Mouse (Mus musculus): ENCODE data around the gene Ypel1.
A peak's percentile ranks its signal among the peaks of the same experiment; 100 is the strongest.

Gene Ypel1

DNA sequence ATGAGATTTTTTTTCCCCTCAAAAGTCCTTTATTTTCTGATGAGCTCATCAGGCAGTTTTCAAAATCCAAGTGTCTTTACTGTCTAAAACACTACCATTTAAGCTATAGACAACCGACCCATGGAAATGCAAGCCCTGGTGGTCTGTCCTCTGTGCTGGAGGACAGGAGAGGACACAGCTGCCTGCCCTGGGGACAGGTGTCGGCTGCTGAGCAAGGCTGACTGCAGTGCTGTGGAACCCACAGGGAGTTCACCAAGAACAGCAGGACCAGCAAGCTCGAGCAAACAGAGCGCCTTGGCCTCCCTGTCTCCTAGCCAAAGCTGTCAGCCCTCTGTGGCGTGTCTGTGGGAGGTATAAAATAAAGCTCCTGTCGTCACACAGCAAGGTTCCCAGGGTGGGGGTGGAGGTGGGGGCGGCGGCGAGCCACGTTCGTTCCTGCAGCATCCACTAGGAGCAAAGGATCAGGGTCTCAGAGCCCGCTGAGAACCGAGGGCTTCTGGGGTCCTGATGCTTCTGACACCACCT, 17.2 kb downstream of the Ypel1 start:
- no peak for DNase-seq (ENCODE audit: low spot score)

DNA sequence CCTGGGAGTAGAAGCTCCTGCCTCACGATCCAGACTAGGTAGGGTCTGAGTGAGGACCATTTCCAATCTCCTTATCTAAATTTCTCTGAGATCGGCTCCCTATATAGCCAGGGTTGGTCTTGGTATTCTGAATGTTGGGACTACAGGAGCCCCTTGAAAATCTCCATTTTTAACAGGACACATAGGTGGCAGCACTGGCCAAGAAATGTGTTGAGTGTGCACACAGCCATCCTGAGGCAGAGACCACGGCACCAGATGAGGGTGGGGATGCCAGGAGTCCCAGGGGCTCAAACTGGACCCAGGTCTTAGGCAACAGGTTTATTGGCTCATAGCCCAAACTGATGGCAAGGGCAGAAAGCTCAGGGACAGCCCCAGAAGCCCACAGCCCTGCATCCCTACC, 18.9 kb downstream of the Ypel1 start:
- no peak for DNase-seq (ENCODE audit: low spot score)

DNA sequence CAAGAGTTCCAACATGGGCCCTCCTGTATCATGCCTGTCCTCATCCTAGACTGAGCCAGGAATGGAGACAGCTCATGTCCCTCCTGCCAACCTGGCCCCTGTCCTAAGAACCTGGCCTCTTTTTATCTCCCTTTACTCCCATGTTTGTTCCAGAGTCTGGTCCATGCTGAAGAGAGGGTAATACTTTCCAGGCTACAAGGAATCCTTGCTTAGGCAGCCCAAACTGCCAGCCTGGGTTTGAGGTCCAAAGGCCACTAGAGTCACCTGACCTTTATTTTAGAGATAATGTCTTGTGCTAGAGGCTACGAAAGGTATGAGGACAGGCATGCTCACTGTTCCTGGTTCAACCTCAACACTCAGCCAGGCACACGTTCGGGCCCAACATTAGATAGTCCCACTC, 27.4 kb downstream of the Ypel1 start:
- no peak for DNase-seq (ENCODE audit: low spot score)

DNA sequence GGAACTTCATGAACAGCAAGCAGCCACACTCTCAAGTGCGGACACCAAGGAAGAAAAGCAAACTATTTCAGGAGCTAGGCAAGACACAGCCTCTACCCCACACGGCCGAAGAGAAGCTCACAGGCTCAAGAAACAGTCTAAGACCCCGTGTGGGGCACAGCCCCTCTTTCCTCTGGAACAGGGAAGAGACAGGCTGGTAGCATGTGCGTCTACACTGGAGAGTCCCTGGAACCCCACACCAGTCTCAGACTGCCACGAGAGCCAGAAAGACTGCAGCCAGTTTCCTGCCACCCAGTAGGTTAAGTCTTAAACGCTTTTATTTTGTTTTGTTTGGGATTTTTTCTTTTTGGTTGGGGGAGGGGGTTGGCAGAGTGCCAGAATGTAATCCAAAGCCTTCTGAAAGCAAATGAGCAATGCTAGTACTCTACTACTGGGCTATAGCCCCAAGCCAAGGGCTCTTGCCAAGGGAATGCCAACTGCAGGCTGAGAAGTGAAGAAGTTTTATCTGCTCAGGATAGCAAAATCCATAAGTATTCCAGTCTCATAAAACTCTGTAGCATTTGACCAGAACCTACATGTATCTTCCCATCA, 33.2 kb downstream of the Ypel1 start:
- DNase-seq (ENCODE audit: low spot score): no peak

DNA sequence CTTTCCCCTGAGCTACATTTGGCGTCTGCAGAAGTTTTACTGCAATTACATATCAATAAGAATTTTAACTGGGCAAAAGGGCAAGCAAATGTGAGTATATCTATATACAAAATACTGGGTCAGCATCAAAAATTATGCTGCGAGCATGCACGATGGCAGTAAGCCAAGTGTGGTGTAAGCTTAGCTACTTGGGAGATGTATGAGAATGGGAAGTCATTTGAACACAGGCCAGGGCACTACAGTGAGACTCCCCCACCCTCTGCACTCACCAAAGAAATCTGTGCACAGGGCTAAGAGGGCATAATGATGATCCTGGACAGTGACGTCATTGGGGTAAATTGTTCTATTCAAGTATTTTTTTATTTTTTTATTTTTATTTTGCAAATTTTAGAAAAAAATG, 35.1 kb downstream of the Ypel1 start:
- no peak for DNase-seq (ENCODE audit: low spot score)

DNA sequence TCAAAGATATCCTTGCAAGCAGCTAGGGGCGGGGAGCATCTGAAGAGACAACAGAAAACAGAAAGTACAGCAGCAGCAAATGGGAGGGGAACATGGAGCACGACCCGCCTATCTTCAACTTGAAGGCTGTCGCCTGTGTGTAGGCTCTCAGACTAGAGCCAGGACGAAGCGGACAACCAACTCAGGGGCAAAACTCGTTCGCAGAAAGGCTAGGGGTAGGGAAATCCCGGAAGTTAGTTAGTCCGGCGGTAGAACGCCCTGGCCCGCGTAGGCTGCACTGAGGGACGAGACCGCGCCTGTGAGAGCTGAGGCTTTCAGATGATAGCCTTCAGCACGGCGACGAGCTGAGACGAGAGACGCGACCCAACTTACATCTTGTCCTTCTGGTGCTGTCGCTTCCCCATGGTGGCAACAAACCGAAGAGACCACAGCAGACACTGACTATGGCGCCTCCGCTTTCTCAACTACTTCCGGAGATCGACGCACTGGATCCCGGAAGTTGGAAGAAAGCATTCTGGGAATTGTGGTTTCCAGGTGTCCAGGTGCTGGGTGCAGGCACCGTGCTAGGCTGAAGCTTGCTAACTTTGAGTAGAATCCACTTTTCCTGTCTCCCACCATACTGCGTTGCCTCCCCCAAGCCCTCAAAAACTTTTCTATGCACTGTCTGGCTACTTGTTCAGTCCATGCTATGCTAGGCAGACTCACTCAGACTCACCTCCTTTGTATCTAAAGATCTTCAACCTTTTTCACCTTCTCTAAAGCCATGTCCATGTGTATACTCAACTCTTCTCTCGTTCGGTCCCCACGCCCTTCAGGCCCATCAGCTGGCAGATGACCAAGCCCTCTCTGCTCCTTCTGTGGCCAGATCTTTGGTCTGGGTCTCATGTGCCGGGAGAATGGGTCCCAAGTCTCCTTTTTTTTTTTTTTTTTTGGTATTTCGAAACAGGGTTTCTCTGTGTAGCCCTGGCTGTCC, 41.6 kb downstream of the Ypel1 start, which contains the start of gene Ppil2:
Gene Ppil2 (minus strand): TSS at position 487 of the 973 bp plus-strand sequence.
- DNase-seq (ENCODE audit: low spot score): peak; percentile 64

DNA sequence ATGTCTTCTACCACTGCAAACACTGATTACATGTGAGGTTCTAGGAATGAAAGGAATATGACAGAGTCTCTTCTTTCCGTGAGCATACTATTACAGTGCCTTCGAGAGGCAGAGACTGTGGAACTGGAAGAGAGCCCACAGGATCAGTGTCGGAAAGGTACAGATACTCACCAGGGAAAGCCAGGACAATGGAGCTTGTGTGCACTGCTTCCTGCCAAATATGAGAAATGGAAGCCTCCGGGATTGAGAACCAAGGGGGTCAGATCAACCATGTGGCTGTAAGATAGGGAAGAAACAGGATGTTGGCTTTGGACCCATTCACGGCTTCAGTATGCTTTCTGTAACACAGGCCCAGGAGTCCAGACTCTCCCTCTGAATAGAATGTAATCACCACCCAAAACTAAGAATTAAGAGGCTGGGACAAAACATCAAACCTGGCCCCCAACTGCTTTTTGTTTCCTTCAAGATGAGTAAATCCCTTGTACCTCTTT, 47.9 kb downstream of the Ypel1 start:
- DNase-seq (ENCODE audit: low spot score): no peak

DNA sequence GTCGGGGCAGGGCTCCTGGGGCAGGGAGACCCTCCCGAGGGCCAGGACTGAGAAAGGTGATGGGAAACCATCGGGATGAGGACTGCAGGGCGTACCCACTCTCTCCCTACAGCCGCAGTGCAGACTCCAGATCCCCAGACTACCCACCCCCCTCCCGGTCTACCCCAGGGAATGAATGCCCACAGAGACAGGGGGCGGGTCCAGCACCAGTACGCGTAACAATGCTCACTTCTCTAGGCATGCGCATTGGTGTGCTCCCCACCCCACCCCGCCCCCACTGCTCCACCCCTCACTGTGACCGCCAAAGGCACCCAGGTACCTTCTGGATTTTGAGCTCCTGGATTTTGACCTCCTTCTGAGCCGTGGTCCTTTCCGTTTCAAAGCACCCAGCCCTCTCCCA, 52.1 kb downstream of the Ypel1 start:
- no peak for DNase-seq (ENCODE audit: low spot score)

DNA sequence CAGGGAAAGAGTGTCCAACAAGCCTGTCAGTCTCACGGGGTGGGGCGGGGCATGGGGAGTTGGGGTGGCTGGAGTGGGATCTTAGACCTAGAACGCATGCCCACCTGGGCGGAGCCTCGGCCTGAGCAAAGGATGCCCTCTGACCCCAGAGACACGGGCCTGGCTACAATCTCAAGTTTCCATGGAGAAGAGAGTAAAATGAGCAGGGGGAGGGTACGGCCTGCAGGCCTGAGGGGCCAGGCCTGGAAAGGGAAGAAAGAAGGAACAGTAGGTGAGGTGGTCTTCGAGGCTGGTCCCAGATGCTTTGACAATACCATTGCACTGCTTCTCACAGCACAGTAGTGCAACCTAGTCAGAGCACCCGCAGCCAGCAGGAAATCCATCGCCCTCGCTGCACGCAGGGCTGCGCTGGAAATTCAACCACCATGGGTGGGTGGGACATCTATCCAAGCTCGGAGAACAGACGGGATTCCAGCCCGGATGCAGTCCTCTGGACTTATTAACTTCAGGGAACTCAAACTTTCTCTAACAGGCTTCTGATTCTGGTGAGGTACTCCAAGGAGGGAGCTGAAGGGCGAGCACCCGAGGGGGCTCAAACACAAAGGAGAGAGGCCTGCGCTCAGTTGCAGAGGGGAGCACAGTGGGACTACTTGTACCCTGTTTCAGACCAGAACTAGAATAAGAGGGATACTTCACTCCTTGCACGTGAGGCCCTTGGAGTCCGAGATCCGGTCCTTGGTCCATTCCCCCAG, 54.8 kb downstream of the Ypel1 start:
- no peak for DNase-seq (ENCODE audit: low spot score)

DNA sequence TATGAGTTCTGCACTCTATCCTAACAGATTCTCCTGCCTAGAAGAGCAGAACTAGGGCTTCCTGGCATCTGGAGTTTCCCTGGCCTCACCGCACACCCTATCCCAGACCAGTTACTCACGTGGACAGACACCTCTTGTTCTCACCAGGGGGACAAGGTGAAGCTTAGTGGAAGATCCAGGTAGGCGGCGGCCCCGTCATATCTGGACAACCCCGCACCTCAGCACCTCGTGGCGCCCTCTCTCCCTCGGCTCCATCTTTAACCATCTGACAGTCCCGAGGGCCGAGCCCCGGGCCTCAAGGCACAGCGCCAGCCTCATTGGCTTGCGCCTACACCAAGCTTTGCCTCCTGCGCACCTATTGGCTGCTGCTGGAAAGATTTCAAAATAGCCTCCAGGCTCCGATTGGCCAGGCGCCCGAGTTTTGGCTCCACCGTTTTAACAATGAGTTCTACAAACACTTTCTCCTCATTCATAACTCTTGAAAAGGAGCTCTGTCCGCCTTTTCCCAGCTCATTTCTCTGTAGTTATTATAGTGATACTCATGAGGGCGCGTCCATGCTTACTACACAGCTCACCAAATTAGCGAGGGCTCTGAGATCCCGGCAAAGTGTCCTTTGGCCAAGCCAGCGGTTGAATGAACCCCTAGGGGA, 55.5 kb downstream of the Ypel1 start, which contains the start of gene 2610318N02Rik:
Gene 2610318N02Rik (minus strand): TSS at position 297 of the 650 bp plus-strand sequence.
- peak; percentile 79 for DNase-seq (ENCODE audit: low spot score)

DNA sequence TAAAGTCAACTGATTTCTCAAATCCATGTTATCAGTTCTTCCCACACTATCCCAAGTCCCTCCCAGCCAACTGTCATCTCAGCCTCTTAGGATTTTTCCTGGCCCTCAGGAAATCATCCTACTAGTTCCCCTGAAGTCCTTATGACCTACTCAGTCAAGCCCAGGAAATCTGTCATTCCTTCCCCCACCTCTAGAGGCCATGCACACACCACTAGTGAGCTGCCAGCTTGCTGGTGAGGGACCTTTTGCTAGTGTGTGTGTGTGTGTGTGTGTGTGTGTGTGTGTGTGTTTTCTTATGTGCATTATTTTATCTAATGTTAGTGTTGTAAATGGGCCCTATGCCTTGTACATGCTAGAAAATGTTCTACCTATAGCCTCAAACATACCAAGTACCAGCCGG, 57.8 kb downstream of the Ypel1 start:
- peak; percentile 52 for DNase-seq (ENCODE audit: low spot score)

DNA sequence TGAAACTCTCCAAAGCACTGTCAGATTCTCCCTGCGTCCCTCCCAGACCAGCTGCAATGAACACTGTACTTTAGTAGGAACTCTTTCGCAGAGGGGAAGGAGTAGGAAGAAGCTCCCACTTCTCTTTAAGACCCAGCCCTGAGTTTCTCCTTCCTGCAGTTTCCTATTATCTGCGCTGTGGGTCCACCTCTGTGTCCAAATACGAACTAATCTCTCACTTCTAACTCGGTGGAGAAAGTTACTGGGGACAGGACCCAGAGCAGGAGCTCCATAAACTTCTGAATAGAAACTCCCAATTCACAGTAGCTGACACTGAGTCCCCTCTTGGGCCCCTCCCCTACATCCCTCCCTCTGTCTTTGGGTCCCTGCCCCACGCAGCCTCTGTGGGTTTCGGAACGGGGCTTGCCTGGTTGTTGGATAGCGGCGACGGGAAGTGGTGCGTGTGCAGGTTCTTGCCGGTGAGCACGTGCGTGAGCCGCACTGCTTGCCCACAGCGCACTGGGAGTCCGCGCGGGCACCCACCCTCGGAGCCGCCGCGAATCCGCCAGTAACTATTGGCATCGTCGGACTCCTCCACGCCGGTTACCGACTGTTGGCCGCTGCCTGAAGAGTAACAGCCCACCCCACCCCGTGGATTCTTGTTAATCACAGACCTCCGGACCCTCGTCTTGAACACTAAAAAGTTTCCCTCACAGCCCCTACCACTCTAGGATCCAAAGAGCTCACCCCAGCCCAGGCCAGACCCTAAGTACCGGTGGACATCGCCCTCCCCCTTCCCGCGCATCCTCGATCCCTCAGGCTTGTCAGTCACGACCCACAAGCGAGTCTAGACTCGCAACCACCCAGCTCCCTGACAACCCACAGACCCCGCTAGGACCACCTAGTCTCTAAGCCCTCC, 61.9 kb downstream of the Ypel1 start:
- no peak for DNase-seq (ENCODE audit: low spot score)

DNA sequence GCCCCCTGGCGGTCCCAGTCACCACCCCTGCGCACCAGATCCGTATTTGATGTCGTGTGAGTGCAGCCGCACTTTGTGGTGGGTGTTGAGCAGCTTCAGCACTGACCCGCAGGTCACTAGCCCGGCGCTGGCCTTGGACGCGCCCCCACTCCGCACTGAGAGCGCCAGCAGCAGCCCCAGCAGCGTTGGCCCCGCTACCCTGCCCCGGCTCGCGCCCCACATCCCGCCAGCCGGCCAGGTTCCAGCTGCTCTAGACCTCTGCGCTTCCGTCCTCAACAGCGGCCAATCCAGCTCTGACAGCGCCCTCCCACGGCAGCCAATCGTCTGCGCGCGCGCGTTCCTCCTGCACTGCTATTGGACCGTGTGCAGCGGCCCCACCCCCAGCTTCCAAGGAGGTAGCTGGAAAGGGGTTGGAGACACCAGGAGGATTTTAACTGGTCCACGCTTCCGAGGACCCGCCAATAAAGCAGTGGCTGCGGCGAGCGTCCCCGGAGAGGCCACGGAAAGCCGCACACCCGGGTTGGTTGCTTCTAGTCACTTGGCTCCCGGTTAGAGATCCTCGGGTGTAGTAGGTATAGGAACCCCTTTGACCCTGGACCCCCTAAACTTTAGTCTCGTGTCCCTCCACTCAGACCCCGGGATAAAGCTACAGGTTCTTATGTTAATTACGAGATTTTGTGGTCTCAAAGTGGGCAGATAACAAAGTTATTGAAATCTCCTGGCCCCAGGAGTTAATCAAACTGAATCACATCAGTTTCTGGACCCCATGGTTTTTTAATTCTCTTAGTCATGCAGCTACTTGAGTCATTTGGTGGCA, 62.8 kb downstream of the Ypel1 start, which contains the start of gene Sdf2l1:
Gene Sdf2l1 (minus strand): TSS at position 295 of the 817 bp plus-strand sequence.
- peak; percentile 97 for DNase-seq (ENCODE audit: low spot score)

DNA sequence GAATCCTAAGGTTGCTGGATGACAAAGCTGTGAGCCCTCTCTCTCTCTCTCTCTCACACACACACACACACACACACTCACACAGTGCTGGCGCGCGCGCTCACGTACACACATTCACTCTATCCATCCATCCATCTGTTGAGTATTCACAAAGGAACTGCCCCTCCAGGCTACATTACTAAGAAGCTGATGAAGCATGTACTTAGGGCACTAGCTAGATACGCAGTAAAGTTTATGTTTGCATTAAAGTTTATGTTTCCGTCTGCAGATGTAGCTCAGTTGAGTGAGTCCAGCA, 63.4 kb downstream of the Ypel1 start:
- DNase-seq (ENCODE audit: low spot score): no peak
